Mouse (Mus musculus) splenic B cell, adult 2 months (primary cell): Measurements from ENCODE around the gene Cts6.
A peak's percentile ranks its signal among the peaks of the same experiment; 100 is the strongest.
"Not testable (repeated sequence)": the region's sequence is repeated elsewhere in the genome, so short reads cannot be mapped to it uniquely, and the experiment has no call there.

Experiments
- DNase-seq: peaks from one replicate; pipeline ENCODE4 v3.0.0-alpha.2; 2011; ENCODE audit warnings: low read depth, low spot score
- H3K27me3 ChIP-seq: 2 replicates; pipeline ENCODE4 v1.6.1; 2012; ENCODE audit warnings: mild to moderate bottlenecking, low read length, moderate library complexity, mixed read lengths; ENCODE audit not compliant: control insufficient read depth, poor library complexity, insufficient read depth, severe bottlenecking
- H3K36me3 ChIP-seq: 2 replicates; pipeline ENCODE4 v1.6.1; 2012; ENCODE audit warnings: mild to moderate bottlenecking, low read length, moderate library complexity, mixed read lengths; ENCODE audit not compliant: control insufficient read depth, poor library complexity, insufficient read depth, severe bottlenecking

Gene Cts6

GRCm38 (mm10) chr13:61203310-61203709 is at the start of gene Cts6:
Cts6 (minus strand) TSS chr13:61203410.
- no peak for DNase-seq
- no peaks in the 10 kb centered on the region for H3K27me3 ChIP-seq
- no peaks in the 10 kb centered on the region for H3K36me3 ChIP-seq

GRCm38 (mm10) chr13:61241076-61241947 is 38.1 kb upstream of the Cts6 start:
- DNase-seq: peak; percentile 19
- Histone ChIP-seq H3K36me3 (no peaks in the 10 kb centered on the region), H3K27me3 (no peaks in the 10 kb centered on the region; the same call in 1 of the 2 replicates)

- not testable (repeated sequence) for H3K27me3 ChIP-seq, H3K36me3 ChIP-seq, DNase-seq
Observed at GRCm38 (mm10) chr13:61185151-61185933, 17.9 kb downstream of the Cts6 start.

- DNase-seq: no peak
- no peaks in the 10 kb centered on the region for H3K27me3 ChIP-seq
- H3K36me3 ChIP-seq: no peaks in the 10 kb centered on the region
Observed at GRCm38 (mm10) chr13:61164622-61165021, 38.6 kb downstream of the Cts6 start.

- no peak for DNase-seq
- Histone ChIP-seq H3K27me3 (no peaks in the 10 kb centered on the region), H3K36me3 (no peaks in the 10 kb centered on the region)
Observed at GRCm38 (mm10) chr13:61164156-61164555, 39.1 kb downstream of the Cts6 start, which contains the start of gene Ctsr. Ctsr (minus strand) TSS chr13:61164256.
